Mouse (Mus musculus): ENCODE data around the gene Cabs1.

Gene Cabs1

DNA sequence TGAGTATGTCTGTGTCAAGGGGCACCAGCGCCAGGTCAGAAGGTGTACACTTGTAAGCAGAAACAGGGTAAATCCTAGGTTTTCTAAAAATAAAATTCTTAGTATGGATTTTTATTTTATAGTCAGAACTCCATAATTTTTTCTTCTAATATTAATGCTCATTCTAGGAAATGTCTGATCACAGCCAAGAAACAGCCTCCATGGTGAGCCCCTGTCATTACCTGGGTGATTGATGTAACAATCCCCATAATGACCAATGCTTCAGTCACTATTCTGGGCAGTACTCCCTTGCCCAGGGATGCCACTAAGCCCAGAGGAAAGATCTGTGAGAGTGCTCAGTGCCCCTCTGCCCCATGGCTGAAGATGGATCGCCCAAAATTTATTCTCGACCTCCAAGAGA is at the start of gene Cabs1:
Gene Cabs1, plus strand, starts transcription at position 301 of the 400 bp plus-strand sequence.
- DNase-seq (ENCODE audit: low read depth): no peak

DNA sequence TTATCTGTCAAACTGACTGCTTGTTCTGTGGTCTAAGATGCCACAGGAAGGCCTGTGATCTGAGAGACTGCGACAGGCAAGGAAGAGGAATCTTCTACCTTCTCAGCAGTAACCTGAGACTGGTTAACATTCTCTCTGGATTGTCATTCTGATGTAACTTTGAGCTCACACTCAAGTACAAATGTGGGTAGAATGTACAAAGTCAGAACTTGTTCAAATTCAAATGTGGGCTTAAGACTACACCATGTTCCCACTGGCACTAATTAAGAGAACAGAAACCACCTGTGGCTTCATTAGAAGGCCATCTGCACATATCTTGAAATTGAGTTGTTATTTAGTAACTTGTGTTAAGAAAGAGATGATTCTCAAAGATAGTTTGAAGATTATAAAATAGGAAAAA is 47.6 kb upstream of the Cabs1 start:
- DNase-seq (ENCODE audit: low read depth): no peak

DNA sequence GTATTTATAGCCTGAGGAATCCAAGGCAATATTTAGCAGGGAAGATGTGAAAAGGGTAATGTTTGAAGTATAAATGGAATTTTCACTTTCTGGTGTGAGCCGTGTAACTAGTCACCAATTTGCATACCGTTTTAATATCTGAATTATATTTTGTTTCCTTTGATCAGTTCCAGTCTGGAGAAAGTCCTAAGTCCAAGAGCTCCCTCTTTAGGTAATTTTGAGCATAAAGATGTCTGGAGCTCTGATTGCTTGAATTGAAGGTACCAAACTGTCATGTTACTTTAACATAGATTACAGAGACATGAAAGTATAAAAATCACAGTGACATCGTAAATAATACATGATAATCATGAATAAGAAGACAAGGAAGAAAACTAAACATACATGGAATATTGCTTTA is 38.5 kb upstream of the Cabs1 start:
- DNase-seq (ENCODE audit: low read depth): no peak

DNA sequence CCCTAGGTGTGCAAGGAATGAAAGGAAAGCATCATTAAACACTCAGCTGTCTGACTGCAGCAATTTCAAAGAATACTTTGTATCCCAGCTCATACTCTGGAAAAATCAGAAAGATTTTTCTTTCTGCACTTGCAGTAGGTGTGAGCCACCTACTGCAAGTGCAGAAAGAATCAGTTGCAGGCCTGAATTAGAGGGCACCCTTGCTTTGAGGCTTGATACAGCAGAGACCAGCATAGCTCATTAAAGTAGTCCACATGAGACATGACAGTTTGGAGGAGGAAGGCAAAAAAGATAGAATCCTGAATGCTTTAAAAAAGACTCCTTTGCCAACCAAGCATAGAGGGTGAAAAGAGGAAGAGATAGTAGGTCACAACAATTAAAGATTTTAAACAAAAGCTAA is 36.7 kb upstream of the Cabs1 start:
- no peak for DNase-seq (ENCODE audit: low read depth)

- no peak for DNase-seq (ENCODE audit: low read depth)
Measured at GRCm38 (mm10) chr5:87951836-87952235, 27.4 kb upstream of the Cabs1 start.

GRCm38 (mm10) chr5:87969201-87969600 is 10.0 kb upstream of the Cabs1 start, which contains the start of the genes 2310003L06Rik and Gm28434:
Gene 2310003L06Rik (plus strand): TSS chr5:87969459.
Gene Gm28434 (plus strand): TSS chr5:87969517.
- DNase-seq (ENCODE audit: low read depth): no peak

GRCm38 (mm10) chr5:87982468-87983214 is 3.4 kb downstream of the Cabs1 start:
- no peak for DNase-seq (ENCODE audit: low read depth)

DNA sequence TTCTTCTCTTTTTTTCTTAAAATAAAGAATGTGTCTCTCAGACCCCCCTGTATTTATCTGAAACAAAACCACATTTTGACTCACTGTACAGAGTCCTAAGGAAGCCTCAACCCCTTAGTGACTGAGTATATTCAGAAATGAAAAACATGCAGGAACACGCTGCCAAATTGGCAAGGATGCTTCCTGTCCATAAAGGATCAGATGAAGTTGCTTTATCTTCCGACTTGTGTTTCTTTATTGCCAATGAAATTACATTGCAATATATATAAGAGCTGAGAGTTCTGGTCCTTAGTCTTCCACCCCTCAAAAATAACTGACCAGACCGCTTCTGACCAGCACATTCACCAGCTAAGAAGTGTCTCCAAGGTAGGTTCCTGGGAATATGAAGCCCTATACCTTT is 23.0 kb downstream of the Cabs1 start, which contains the start of gene Smr3a:
Gene Smr3a, plus strand, starts transcription at position 301 of the 400 bp plus-strand sequence.
- DNase-seq (ENCODE audit: low read depth): no peak

DNA sequence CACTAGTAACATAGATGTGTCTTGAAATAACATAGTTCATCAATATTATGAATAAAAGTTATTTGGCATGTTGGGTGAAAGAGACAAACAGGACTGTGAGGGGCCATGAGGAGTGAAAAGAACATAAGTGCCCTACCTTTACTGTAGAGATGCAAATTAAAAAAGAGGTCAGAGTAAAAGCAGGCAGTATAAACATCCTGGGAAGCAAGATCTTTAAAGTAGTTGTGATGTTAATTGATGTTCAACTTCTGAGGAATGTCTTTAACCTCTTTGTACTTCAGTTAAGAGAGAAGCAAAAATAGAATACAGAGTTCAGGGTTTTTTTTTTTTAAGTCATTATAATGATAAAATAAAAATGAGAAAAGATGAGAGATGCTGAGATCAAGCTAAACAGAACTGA is 26.0 kb downstream of the Cabs1 start:
- DNase-seq (ENCODE audit: low read depth): no peak
